ENCODE assay signal across 23 mouse cellular contexts in the genomic region with DNA sequence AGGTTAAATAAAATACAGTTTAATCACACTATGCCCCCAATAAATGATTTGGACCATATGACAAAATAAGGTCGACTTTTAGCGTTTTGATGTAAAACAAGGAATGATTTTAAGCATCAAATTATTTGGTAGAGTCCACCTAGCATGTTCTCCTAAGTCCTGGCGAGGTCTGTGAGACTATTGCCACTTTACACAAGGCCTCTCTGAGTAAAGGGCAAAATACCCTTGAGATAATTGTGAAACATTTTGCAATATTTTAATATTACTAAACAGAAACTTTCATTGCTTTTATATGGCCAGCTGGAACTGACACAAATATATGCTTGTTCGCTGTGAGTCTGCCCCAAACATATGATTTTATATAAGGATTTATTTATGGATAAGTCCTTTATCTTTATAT.
"Had no signal": no experiment of that assay in that cellular context is flagged by ENCODE, and none has a peak within 500 bp of the region (broad histone marks: within the 10 kb centered on the region; RNA-seq: fewer than 3 reads in every experiment).

No protein-coding gene starts in this region.

- H3K9me3 ChIP-seq: liver, embryonic 12.5 days; liver, embryonic 15.5 days; midbrain, embryonic 12.5 days; midbrain, embryonic 15.5 days; neural tube, embryonic 12.5 days; neural tube, embryonic 15.5 days had no signal

- H3K4me2 ChIP-seq: liver, embryonic 12.5 days; liver, embryonic 15.5 days; midbrain, embryonic 12.5 days; midbrain, embryonic 15.5 days; neural tube, embryonic 12.5 days; neural tube, embryonic 15.5 days had no signal

- H3K36me3 ChIP-seq: liver, embryonic 12.5 days; liver, embryonic 15.5 days; midbrain, embryonic 12.5 days; midbrain, embryonic 15.5 days; neural tube, embryonic 12.5 days; neural tube, embryonic 15.5 days had no signal

- H3K4me3 ChIP-seq: layer of hippocampus, adult 2 months; left cerebral cortex, adult 2 months; liver, embryonic 12.5 days; liver, embryonic 15.5 days; midbrain, embryonic 12.5 days; midbrain, embryonic 15.5 days; neural tube, embryonic 12.5 days; neural tube, embryonic 15.5 days had no signal

- H3K27me3 ChIP-seq: liver, embryonic 12.5 days; liver, embryonic 15.5 days; midbrain, embryonic 12.5 days; midbrain, embryonic 15.5 days; neural tube, embryonic 12.5 days; neural tube, embryonic 15.5 days had no signal

- H3K4me1 ChIP-seq: liver, embryonic 12.5 days; liver, embryonic 15.5 days; midbrain, embryonic 15.5 days; neural tube, embryonic 12.5 days; neural tube, embryonic 15.5 days had no signal

- H3K27ac ChIP-seq: kidney, postnatal 0 days; left cerebral cortex, adult 2 months; liver, embryonic 12.5 days; liver, embryonic 15.5 days; macrophage; midbrain, embryonic 12.5 days; midbrain, embryonic 15.5 days; neural tube, embryonic 12.5 days; neural tube, embryonic 15.5 days; stomach, postnatal 0 days had no signal

- DNase-seq: kidney, adult 2 months; kidney, postnatal 25 days; layer of hippocampus, adult 9-11 months; layer of hippocampus, postnatal 36 days; lung, postnatal 14 days; right cerebral cortex, adult 18-20 months; right cerebral cortex, postnatal 14 days; right cerebral cortex, postnatal 4 days; thymus, adult 2 months; thymus, postnatal 14 days; thymus, postnatal 4 days had no signal

- H3K9ac ChIP-seq: liver, embryonic 12.5 days; liver, embryonic 15.5 days; midbrain, embryonic 12.5 days; midbrain, embryonic 15.5 days; neural tube, embryonic 12.5 days; neural tube, embryonic 15.5 days had no signal

- ATAC-seq: intestine, postnatal 0 days; liver, embryonic 12.5 days; midbrain, embryonic 15.5 days had no signal
